Mouse (Mus musculus): ENCODE results near the gene Fbxl16.

Gene Fbxl16

GRCm38 (mm10) chr17:25842509-25842908 is 33.6 kb downstream of the Fbxl16 start:
- no peak for DNase-seq (ENCODE audit: low read depth, low spot score)

GRCm38 (mm10) chr17:25843122-25843521 is 34.2 kb downstream of the Fbxl16 start:
- no peak for DNase-seq (ENCODE audit: low read depth, low spot score)

- DNase-seq (ENCODE audit: low read depth, low spot score), result no peak
Observed at GRCm38 (mm10) chr17:25843636-25844395, 34.9 kb downstream of the Fbxl16 start.

- DNase-seq (ENCODE audit: low read depth, low spot score), result peak; percentile 91
Observed at GRCm38 (mm10) chr17:25844396-25844901, 35.6 kb downstream of the Fbxl16 start, which contains the start of gene Rhot2. Rhot2 (minus strand) TSS chr17:25844851.

- no peak for DNase-seq (ENCODE audit: low read depth, low spot score)
Observed at GRCm38 (mm10) chr17:25860229-25860628, 51.3 kb downstream of the Fbxl16 start.

- peak; percentile 89 for DNase-seq (ENCODE audit: low read depth, low spot score)
Observed at GRCm38 (mm10) chr17:25860832-25861703, 52.2 kb downstream of the Fbxl16 start, which contains the start of gene Wdr90. Wdr90 (minus strand) TSS chr17:25861501.

- DNase-seq (ENCODE audit: low read depth, low spot score), result no peak
Observed at GRCm38 (mm10) chr17:25861704-25862612, 53.1 kb downstream of the Fbxl16 start.

- no peak for DNase-seq (ENCODE audit: low read depth, low spot score)
Observed at GRCm38 (mm10) chr17:25863681-25864080, 54.8 kb downstream of the Fbxl16 start.

GRCm38 (mm10) chr17:25864311-25864710 is 55.4 kb downstream of the Fbxl16 start:
- DNase-seq (ENCODE audit: low read depth, low spot score), result no peak

GRCm38 (mm10) chr17:25865288-25865687 is 56.4 kb downstream of the Fbxl16 start:
- DNase-seq (ENCODE audit: low read depth, low spot score), result no peak

- no peak for DNase-seq (ENCODE audit: low read depth, low spot score)
Observed at GRCm38 (mm10) chr17:25866172-25866571, 57.3 kb downstream of the Fbxl16 start.

- DNase-seq (ENCODE audit: low read depth, low spot score), result peak; percentile 47
Observed at GRCm38 (mm10) chr17:25867509-25867835, 58.6 kb downstream of the Fbxl16 start.

- no peak for DNase-seq (ENCODE audit: low read depth, low spot score)
Observed at GRCm38 (mm10) chr17:25867836-25868600, 59.1 kb downstream of the Fbxl16 start.

- peak; percentile 74 for DNase-seq (ENCODE audit: low read depth, low spot score)
Observed at GRCm38 (mm10) chr17:25868601-25869191, 59.8 kb downstream of the Fbxl16 start, which contains the start of gene Mcrip2. Mcrip2 (minus strand) TSS chr17:25868764.

GRCm38 (mm10) chr17:25869498-25869897 is 60.6 kb downstream of the Fbxl16 start:
- no peak for DNase-seq (ENCODE audit: low read depth, low spot score)

- no peak for DNase-seq (ENCODE audit: low read depth, low spot score)
Observed at GRCm38 (mm10) chr17:25869954-25870353, 61.1 kb downstream of the Fbxl16 start.
